8 mouse cellular contexts compared by ENCODE assay signal in genomic region chr9:99632264-99632663, GRCm38 (mm10). TPM values are rescaled to one million over a fixed set of nuclear protein-coding genes. Genes with fewer than 3 reads are reported as not detected.
DNase-seq lines count a peak whose midpoint lies in the region; ATAC-seq lines count a peak whose summit lies in the region.

No protein-coding gene starts in this region.

- no peaks in the 10 kb centered on the region for H3K27me3 ChIP-seq in forebrain, embryonic 16.5 days (replicated peaks; ENCODE audit: control insufficient read depth, insufficient read depth, low read length)
- no peaks in the 10 kb centered on the region for H3K27me3 ChIP-seq in neural tube, embryonic 13.5 days

- H3K27ac ChIP-seq in forebrain, embryonic 16.5 days (ENCODE audit: low read length), result no peak overlapping the region
- peak overlapping the region; percentile 62 for H3K27ac ChIP-seq in neural tube, embryonic 13.5 days (replicated peaks)

- no peak overlapping the region for H3K9ac ChIP-seq in forebrain, embryonic 16.5 days (replicated peaks; ENCODE audit: low read depth, low read length)
- H3K9ac ChIP-seq in neural tube, embryonic 13.5 days, result 0 out of 2 replicates have a peak overlapping the region, but pooled peaks have one; percentile 17

- H3K9me3 ChIP-seq in forebrain, embryonic 16.5 days (ENCODE audit: control insufficient read depth, low read length), result no peaks in the 10 kb centered on the region
- no peaks in the 10 kb centered on the region for H3K9me3 ChIP-seq in neural tube, embryonic 13.5 days

- H3K4me2 ChIP-seq in forebrain, embryonic 16.5 days (ENCODE audit: low read length), result peak overlapping the region; percentile 29
- H3K4me2 ChIP-seq in neural tube, embryonic 13.5 days, result peak overlapping the region; percentile 34

- peaks cover 31% of the 10 kb centered on the region for H3K4me1 ChIP-seq in forebrain, embryonic 16.5 days (replicated peaks; ENCODE audit: control insufficient read depth, insufficient read depth, low read length)
- peaks cover 43% of the 10 kb centered on the region for H3K4me1 ChIP-seq in neural tube, embryonic 13.5 days (replicated peaks)

- ATAC-seq in forebrain, embryonic 16.5 days, result no peak
- ATAC-seq in neural tube, embryonic 13.5 days (ENCODE audit: low read depth), result no peak

- WGBS in forebrain, embryonic 16.5 days, result 50% methylated on average over 8 of the region's 8 CpGs
- 37% methylated on average over 8 of the region's 8 CpGs for WGBS in neural tube, embryonic 13.5 days

- no peaks in the 10 kb centered on the region for H3K36me3 ChIP-seq in forebrain, embryonic 16.5 days (ENCODE audit: control insufficient read depth, insufficient read depth)
- peaks cover 8% of the 10 kb centered on the region; the same call in 1 of the 2 replicates for H3K36me3 ChIP-seq in neural tube, embryonic 13.5 days

- DNase-seq in right cerebral cortex, postnatal 4 days, result peak; percentile 6
- no peak for DNase-seq in right cerebral cortex, postnatal 25 days
- DNase-seq in kidney, postnatal 10 days, result peak; percentile 48
- DNase-seq in layer of hippocampus, postnatal 25 days (ENCODE audit: extremely low spot score in 1 of 2, low spot score in 1 of 2), result no peak
- DNase-seq in testis, postnatal 10 days (ENCODE audit: low spot score), result no peak
- DNase-seq in right cerebral cortex, postnatal 14 days, result no peak

- H3K4me3 ChIP-seq in forebrain, embryonic 16.5 days (replicated peaks; ENCODE audit: low read length), result no peak overlapping the region
- H3K4me3 ChIP-seq in neural tube, embryonic 13.5 days, result no peak overlapping the region

RNA-seq across cellular contexts. Expression of gene Dzip1l, which starts 3.0 kb away (rescaled TPM):
- 12.2 and 13.3 TPM in 2 replicates for polyA plus RNA-seq in forebrain, embryonic 16.5 days (2015; fragmentation: Nextera tagmentation; extraction: Ambion mirVana)
- polyA plus RNA-seq in neural tube, embryonic 13.5 days (2015; fragmentation: Nextera tagmentation; extraction: Ambion mirVana), result 5.6 and 7.8 TPM in 2 replicates
- total RNA-seq in layer of hippocampus, postnatal 25 days (2021), result 10 to 100 TPM; 22.6 to 25.3 TPM

RNA-seq across cellular contexts. Expression of gene A4gnt, which starts 20.0 kb away (rescaled TPM):
- not detected in 2 replicates for polyA plus RNA-seq in forebrain, embryonic 16.5 days (2015; fragmentation: Nextera tagmentation; extraction: Ambion mirVana)
- not detected in 2 replicates for polyA plus RNA-seq in neural tube, embryonic 13.5 days (2015; fragmentation: Nextera tagmentation; extraction: Ambion mirVana)
- total RNA-seq in layer of hippocampus, postnatal 25 days (2021), result not detected

RNA-seq across cellular contexts. Expression of gene Dbr1, which starts 56.7 kb away (rescaled TPM):
- 28.1 and 32.1 TPM in 2 replicates for polyA plus RNA-seq in forebrain, embryonic 16.5 days (2015; fragmentation: Nextera tagmentation; extraction: Ambion mirVana)
- polyA plus RNA-seq in neural tube, embryonic 13.5 days (2015; fragmentation: Nextera tagmentation; extraction: Ambion mirVana), result 23.0 and 25.0 TPM in 2 replicates
- 10 to 100 TPM; 13.5 to 14.3 TPM for total RNA-seq in layer of hippocampus, postnatal 25 days (2021)

Comparison
In these comparisons a context has a peak if more than half of its experiments do, and no peak if none do; other contexts are left out.
1. DNase-seq: peak in right cerebral cortex, postnatal 4 days (single experiment) and kidney, postnatal 10 days (single experiment); none in right cerebral cortex, postnatal 25 days (single experiment), layer of hippocampus, postnatal 25 days (0 of 2), testis, postnatal 10 days (single experiment) and right cerebral cortex, postnatal 14 days (single experiment).